Mouse (Mus musculus) gastrocnemius, adult 8-10 months (tissue): ENCODE measurements around the gene Gtf2a1l. TPM values are rescaled to one million over a fixed set of nuclear protein-coding genes. Genes with fewer than 3 reads are reported as not detected.

Experiments
- total RNA-seq, 4 experiments: library from RNA; stranded (reverse); gene quantifications; 2 replicates each; pipeline ENCODE4 v1.2.4; 2022

The Gtf2a1l gene
- total RNA-seq, 4 experiments from 2014 or later, result not detected

Other genes starting within 250 kb of the Gtf2a1l start
- 10 to 100 TPM; 11.6 to 15.9 (median 14.5) TPM for gene Foxn2, start 227.9 kb upstream of the Gtf2a1l start, total RNA-seq
- 1 to 10 TPM; 5.5 to 6.8 (median 6.0) TPM for gene Ppp1r21, start 138.5 kb upstream of the Gtf2a1l start, total RNA-seq
- 1 to 10 TPM; 2.8 to 7.0 (median 3.9) TPM for gene Ston1, start 71.0 kb upstream of the Gtf2a1l start, total RNA-seq
- not detected for gene Lhcgr, start 123.3 kb downstream of the Gtf2a1l start, total RNA-seq